Mouse (Mus musculus) hindbrain, embryonic 13.5 days (tissue): ENCODE results near the gene Fbxo44. TPM values are rescaled to one million over a fixed set of nuclear protein-coding genes. Genes with fewer than 3 reads are reported as not detected.

Experiments used
- microRNA-seq: library from miRNA; unstranded; fragments of <30 nt; microRNA quantifications from one replicate; pipeline ENCODE4, GENCODE M21; 2016
- polyA plus RNA-seq: library from polyadenylated mRNA; unstranded; fragments of >200 nt; fragmentation: Nextera tagmentation; extraction: Ambion mirVana; gene quantifications from 2 replicates; pipeline ENCODE4 v1.2.1, GENCODE M21; 2015

The Fbxo44 gene
- polyA plus RNA-seq, 1 experiment from 2014 or later = 91.2 TPM

Small RNAs within 50 kb of the gene (microRNA-seq; reads per million reads assigned to microRNA genes)
- not detected for gene Mir7022

Other genes with a start within 250 kb of the Fbxo44 start
- gene Plod1, start 223.7 kb downstream of the Fbxo44 start, polyA plus RNA-seq = 26.6 and 28.1 TPM in 2 replicates
- 12.6 and 13.0 TPM in 2 replicates for gene 2510039O18Rik, start 219.6 kb downstream of the Fbxo44 start, polyA plus RNA-seq
- 0.30 TPM in 1 of 2 replicates, not detected in the other for gene Nppb, start 174.7 kb downstream of the Fbxo44 start, polyA plus RNA-seq
- gene Nppa, start 159.8 kb downstream of the Fbxo44 start, polyA plus RNA-seq = 3.9 and 5.2 TPM in 2 replicates
- gene Clcn6, start 121.7 kb downstream of the Fbxo44 start, polyA plus RNA-seq = 30.7 and 32.8 TPM in 2 replicates
- 22.1 and 22.3 TPM in 2 replicates for gene Mthfr, start 121.4 kb downstream of the Fbxo44 start, polyA plus RNA-seq
- gene Agtrap, start 72.5 kb downstream of the Fbxo44 start, polyA plus RNA-seq = 7.6 and 8.4 TPM in 2 replicates
- gene Mad2l2, start 30.1 kb downstream of the Fbxo44 start, polyA plus RNA-seq = 118 and 127 TPM in 2 replicates
- 17.2 and 20.9 TPM in 2 replicates for gene Draxin, start 29.8 kb downstream of the Fbxo44 start, polyA plus RNA-seq
- gene Fbxo6, start 8.3 kb downstream of the Fbxo44 start, polyA plus RNA-seq = 15.7 and 16.0 TPM in 2 replicates
- 5.3 and 7.1 TPM in 2 replicates for gene Fbxo2, start 139 bp upstream of the Fbxo44 start, polyA plus RNA-seq
- gene Disp3, start 127.5 kb upstream of the Fbxo44 start, polyA plus RNA-seq = 14.8 and 15.4 TPM in 2 replicates